Mouse (Mus musculus): ENCODE measurements around the gene Ell2. TPM values are rescaled to one million over a fixed set of nuclear protein-coding genes. Genes with fewer than 3 reads are reported as not detected.
A peak's percentile ranks its signal among the peaks of the same experiment; 100 is the strongest.
"Not testable (repeated sequence)": the region's sequence is repeated elsewhere in the genome, so short reads cannot be mapped to it uniquely, and the experiment has no call there.

Ell2 gene
- polyA plus RNA-seq, 1 experiment from 2014 or later = 13.7 TPM

GRCm38 (mm10) chr13:75706882-75707816 is 592 bp downstream of the Ell2 start:
- peak overlapping the region; percentile 97 for H3K9ac ChIP-seq (replicated peaks)

GRCm38 (mm10) chr13:75707821-75708636 is 1.5 kb downstream of the Ell2 start:
- H3K27me3 ChIP-seq (ENCODE audit: insufficient read depth, low read length) = no peaks in the 10 kb centered on the region
- H3K4me1 ChIP-seq (ENCODE audit: insufficient read depth) = peaks cover 16% of the 10 kb centered on the region
- H3K4me2 ChIP-seq (ENCODE audit: low read depth, low read length) = peak overlapping the region; percentile 80
- DNase-seq (peak; percentile 75), ATAC-seq (peak; percentile 51)
- peak overlapping the region; percentile 97 for H3K9ac ChIP-seq (replicated peaks)
- peak; percentile 24; the same call in 1 of the 2 replicates for TF ChIP-seq CTCF (IDR thresholded peaks at IDR 0.05; ENCODE audit: low read depth)
- no peak for TF ChIP-seq EP300 (IDR thresholded peaks at IDR 0.05; ENCODE audit: low read depth)
- H3K27ac ChIP-seq (ENCODE audit: low read depth) = peak overlapping the region; percentile 94
- H3K36me3 ChIP-seq (replicated peaks; ENCODE audit: insufficient read depth, low read length) = no peaks in the 10 kb centered on the region
- H3K9me3 ChIP-seq (ENCODE audit: low read length) = no peaks in the 10 kb centered on the region
- under 1% methylated on average over 81 of the region's 83 CpGs for WGBS (ENCODE audit: insufficient replicate concordance)
- H3K4me3 ChIP-seq (ENCODE audit: low read depth, low read length) = peak overlapping the region; percentile 96

More at GRCm38 (mm10) chr13:75706882-75707816, 592 bp downstream of the Ell2 start:
- H3K4me1 ChIP-seq (ENCODE audit: insufficient read depth) = peaks cover 14% of the 10 kb centered on the region
- H3K36me3 ChIP-seq (replicated peaks; ENCODE audit: insufficient read depth, low read length) = no peaks in the 10 kb centered on the region
- no peaks in the 10 kb centered on the region for H3K9me3 ChIP-seq (ENCODE audit: low read length)
- peak; percentile 98 for DNase-seq
- no peak for TF ChIP-seq CTCF (IDR thresholded peaks at IDR 0.05; ENCODE audit: low read depth)
- no peak; the same call in 1 of the 2 replicates for TF ChIP-seq EP300 (IDR thresholded peaks at IDR 0.05; ENCODE audit: low read depth)
- peak overlapping the region; percentile 94 for H3K27ac ChIP-seq (ENCODE audit: low read depth)
- no peaks in the 10 kb centered on the region for H3K27me3 ChIP-seq (ENCODE audit: insufficient read depth, low read length)
- H3K4me2 ChIP-seq (ENCODE audit: low read depth, low read length) = peak overlapping the region; percentile 80
- peak; percentile 98 for ATAC-seq
- peak overlapping the region; percentile 96 for H3K4me3 ChIP-seq (ENCODE audit: low read depth, low read length)
- WGBS (ENCODE audit: insufficient replicate concordance) = 6% methylated on average over 61 of the region's 64 CpGs

GRCm38 (mm10) chr13:75708637-75709002 is 2.1 kb downstream of the Ell2 start:
- ATAC-seq (no peak), DNase-seq (no peak)
- TF ChIP-seq EP300 (IDR thresholded peaks at IDR 0.05; ENCODE audit: low read depth) (no peak), CTCF (IDR thresholded peaks at IDR 0.05; ENCODE audit: low read depth) (no peak)
- H3K9ac ChIP-seq (replicated peaks) = peak overlapping the region; percentile 97
- H3K4me2 ChIP-seq (ENCODE audit: low read depth, low read length) = peak overlapping the region; percentile 80
- H3K9me3 ChIP-seq (ENCODE audit: low read length) = no peaks in the 10 kb centered on the region
- peak overlapping the region; percentile 94 for H3K27ac ChIP-seq (ENCODE audit: low read depth)
- H3K27me3 ChIP-seq (ENCODE audit: insufficient read depth, low read length) = no peaks in the 10 kb centered on the region
- no peaks in the 10 kb centered on the region for H3K36me3 ChIP-seq (replicated peaks; ENCODE audit: insufficient read depth, low read length)
- peak overlapping the region; percentile 96 for H3K4me3 ChIP-seq (ENCODE audit: low read depth, low read length)
- H3K4me1 ChIP-seq (ENCODE audit: insufficient read depth) = peaks cover 21% of the 10 kb centered on the region
- 10% methylated on average over 8 of the region's 8 CpGs for WGBS (ENCODE audit: insufficient replicate concordance)

GRCm38 (mm10) chr13:75709026-75709778 is 2.6 kb downstream of the Ell2 start:
- 20% methylated on average over 4 of the region's 4 CpGs for WGBS (ENCODE audit: insufficient replicate concordance)
- Histone ChIP-seq H3K9ac (replicated peaks) (peak overlapping the region; percentile 97), H3K36me3 (replicated peaks; ENCODE audit: insufficient read depth, low read length) (no peaks in the 10 kb centered on the region), H3K27me3 (ENCODE audit: insufficient read depth, low read length) (no peaks in the 10 kb centered on the region), H3K4me1 (ENCODE audit: insufficient read depth) (peaks cover 24% of the 10 kb centered on the region), H3K9me3 (ENCODE audit: low read length) (no peaks in the 10 kb centered on the region), H3K4me2 (ENCODE audit: low read depth, low read length) (peak overlapping the region; percentile 80), H3K27ac (ENCODE audit: low read depth) (peak overlapping the region; percentile 94), H3K4me3 (ENCODE audit: low read depth, low read length) (peak overlapping the region; percentile 96)
- DNase-seq (peak; percentile 29), ATAC-seq (no peak)
- TF ChIP-seq EP300 (IDR thresholded peaks at IDR 0.05; ENCODE audit: low read depth) (no peak), CTCF (IDR thresholded peaks at IDR 0.05; ENCODE audit: low read depth) (no peak)

GRCm38 (mm10) chr13:75710152-75710551 is 3.6 kb downstream of the Ell2 start:
- Histone ChIP-seq H3K27ac (ENCODE audit: low read depth) (peak overlapping the region; percentile 94), H3K9ac (replicated peaks) (peak overlapping the region; percentile 97), H3K36me3 (replicated peaks; ENCODE audit: insufficient read depth, low read length) (no peaks in the 10 kb centered on the region), H3K4me3 (ENCODE audit: low read depth, low read length) (peak overlapping the region; percentile 96), H3K27me3 (ENCODE audit: insufficient read depth, low read length) (no peaks in the 10 kb centered on the region), H3K9me3 (ENCODE audit: low read length) (no peaks in the 10 kb centered on the region), H3K4me1 (ENCODE audit: insufficient read depth) (peaks cover 30% of the 10 kb centered on the region), H3K4me2 (ENCODE audit: low read depth, low read length) (peak overlapping the region; percentile 80)
- WGBS (ENCODE audit: insufficient replicate concordance) = 55% methylated on average over 6 of the region's 6 CpGs
- ATAC-seq = no peak
- no peak for TF ChIP-seq CTCF (IDR thresholded peaks at IDR 0.05; ENCODE audit: low read depth)
- no peak for DNase-seq

- not testable (repeated sequence) for H3K27ac ChIP-seq (ENCODE audit: low read depth); H3K9ac ChIP-seq (replicated peaks); DNase-seq; H3K27me3 ChIP-seq (ENCODE audit: insufficient read depth, low read length); H3K36me3 ChIP-seq (replicated peaks; ENCODE audit: insufficient read depth, low read length); ATAC-seq; H3K9me3 ChIP-seq (ENCODE audit: low read length); H3K4me3 ChIP-seq (ENCODE audit: low read depth, low read length)
- 79% methylated on average over 3 of the region's 4 CpGs for WGBS (ENCODE audit: insufficient replicate concordance)
- H3K4me2 ChIP-seq (ENCODE audit: low read depth, low read length) = peak overlapping the region; percentile 48
- peaks cover 30% of the 10 kb centered on the region for H3K4me1 ChIP-seq (ENCODE audit: insufficient read depth)
These were observed 5.0 kb downstream of the Ell2 start for GRCm38 (mm10) chr13:75711517-75711916.

GRCm38 (mm10) chr13:75712544-75712943 is 6.0 kb downstream of the Ell2 start:
- not testable (repeated sequence) for H3K4me2 ChIP-seq (ENCODE audit: low read depth, low read length); ATAC-seq; H3K36me3 ChIP-seq (replicated peaks; ENCODE audit: insufficient read depth, low read length); H3K9ac ChIP-seq (replicated peaks); H3K27ac ChIP-seq (ENCODE audit: low read depth); H3K4me3 ChIP-seq (ENCODE audit: low read depth, low read length); DNase-seq; H3K27me3 ChIP-seq (ENCODE audit: insufficient read depth, low read length); H3K9me3 ChIP-seq (ENCODE audit: low read length)
- WGBS (ENCODE audit: insufficient replicate concordance) = 82% methylated on average over 4 of the region's 5 CpGs
- H3K4me1 ChIP-seq (ENCODE audit: insufficient read depth) = peaks cover 30% of the 10 kb centered on the region
